8 mouse cellular contexts compared by ENCODE assay signal in genomic region chr15:77365700-77366570, GRCm38 (mm10). TPM values are rescaled to one million over a fixed set of nuclear protein-coding genes. Genes with fewer than 3 reads are reported as not detected.
DNase-seq lines count a peak whose midpoint lies in the region; ATAC-seq and TF ChIP-seq lines count a peak whose summit lies in the region.

No protein-coding gene starts in this region.

- peaks cover 61% of the 10 kb centered on the region for H3K4me1 ChIP-seq in forebrain, embryonic 10.5 days
- peaks cover 29% of the 10 kb centered on the region for H3K4me1 ChIP-seq in hindbrain, embryonic 14.5 days (replicated peaks; ENCODE audit: control insufficient read depth, insufficient read depth, low read length)
- 0 out of 2 replicates have a peak, but pooled peaks cover 5% of the 10 kb centered on the region for H3K4me1 ChIP-seq in neural tube, embryonic 14.5 days (ENCODE audit: control insufficient read depth, insufficient read depth, low read length)

- no peak for ATAC-seq in hindbrain, embryonic 14.5 days (ENCODE audit: low FRiP score)
- ATAC-seq in neural tube, embryonic 14.5 days (ENCODE audit: low read depth) = no peak
- ATAC-seq in megakaryocyte, adult 5-6 weeks (ENCODE audit: poor library complexity, severe bottlenecking) = no peak
- ATAC-seq in megakaryocyte-erythroid progenitor cell, adult 5-6 weeks (replicated peaks; ENCODE audit: low FRiP score, low TSS enrichment, poor library complexity, severe bottlenecking) = no peak

- H3K36me3 ChIP-seq in forebrain, embryonic 10.5 days (replicated peaks) = no peaks in the 10 kb centered on the region
- H3K36me3 ChIP-seq in hindbrain, embryonic 14.5 days (replicated peaks; ENCODE audit: control insufficient read depth, insufficient read depth) = no peaks in the 10 kb centered on the region
- no peaks in the 10 kb centered on the region for H3K36me3 ChIP-seq in neural tube, embryonic 14.5 days (ENCODE audit: control insufficient read depth, insufficient read depth, low read length)

- peaks cover 4% of the 10 kb centered on the region; the same call in 1 of the 2 replicates for H3K27me3 ChIP-seq in forebrain, embryonic 10.5 days (ENCODE audit: poor library complexity, severe bottlenecking)
- H3K27me3 ChIP-seq in hindbrain, embryonic 14.5 days (ENCODE audit: control insufficient read depth, insufficient read depth, low read length) = no peaks in the 10 kb centered on the region
- H3K27me3 ChIP-seq in neural tube, embryonic 14.5 days (ENCODE audit: control insufficient read depth, insufficient read depth, low read length) = no peaks in the 10 kb centered on the region

- 60% methylated on average over 9 of the region's 9 CpGs for WGBS in forebrain, embryonic 10.5 days
- WGBS in hindbrain, embryonic 14.5 days = 62% methylated on average over 9 of the region's 9 CpGs
- WGBS in neural tube, embryonic 14.5 days = 60% methylated on average over 9 of the region's 9 CpGs

- peak overlapping the region; percentile 49 for H3K4me2 ChIP-seq in hindbrain, embryonic 14.5 days (replicated peaks)
- peak overlapping the region; percentile 55; the same call in 1 of the 2 replicates for H3K4me2 ChIP-seq in neural tube, embryonic 14.5 days (ENCODE audit: low read depth, low read length)

- no peak for DNase-seq in layer of hippocampus, adult 2 months (ENCODE audit: low spot score in 2 of 2)
- DNase-seq in layer of hippocampus, postnatal 10 days (ENCODE audit: low spot score in 2 of 2) = no peak
- no peak for DNase-seq in forebrain, embryonic 10.5 days (ENCODE audit: extremely low spot score, low spot score)
- DNase-seq in hindbrain, embryonic 14.5 days (ENCODE audit: low spot score) = no peak
- DNase-seq in urinary bladder, postnatal 4 days (ENCODE audit: low spot score in 2 of 2) = no peak

- peak overlapping the region; percentile 95 for H3K27ac ChIP-seq in layer of hippocampus, adult 2 months
- peak overlapping the region; percentile 92 for H3K27ac ChIP-seq in forebrain, embryonic 10.5 days
- H3K27ac ChIP-seq in hindbrain, embryonic 14.5 days = no peak overlapping the region
- H3K27ac ChIP-seq in neural tube, embryonic 14.5 days (ENCODE audit: low read depth, low read length) = no peak overlapping the region

- no peak for TF ChIP-seq CTCF in layer of hippocampus, adult 2 months (conservative IDR thresholded peaks at IDR 0.05)

- H3K9me3 ChIP-seq in forebrain, embryonic 10.5 days = no peaks in the 10 kb centered on the region
- H3K9me3 ChIP-seq in hindbrain, embryonic 14.5 days (ENCODE audit: control insufficient read depth, low read length) = no peaks in the 10 kb centered on the region
- H3K9me3 ChIP-seq in neural tube, embryonic 14.5 days (ENCODE audit: control insufficient read depth, low read length) = no peaks in the 10 kb centered on the region

- H3K9ac ChIP-seq in hindbrain, embryonic 14.5 days = no peak overlapping the region
- no peak overlapping the region for H3K9ac ChIP-seq in neural tube, embryonic 14.5 days (replicated peaks; ENCODE audit: low read depth, low read length)

- H3K4me3 ChIP-seq in layer of hippocampus, adult 2 months = no peak overlapping the region
- peak overlapping the region; percentile 50 for H3K4me3 ChIP-seq in forebrain, embryonic 10.5 days
- 0 out of 2 replicates have a peak overlapping the region, but pooled peaks have one; percentile 19 for H3K4me3 ChIP-seq in hindbrain, embryonic 14.5 days (replicated peaks; ENCODE audit: low read length)
- no peak overlapping the region for H3K4me3 ChIP-seq in neural tube, embryonic 14.5 days (ENCODE audit: low read depth, low read length)

RNA-seq across cellular contexts. Expression of gene Apol7a, which starts 33.0 kb away (rescaled TPM):
- not detected for total RNA-seq in layer of hippocampus, adult 2 months (2021)
- total RNA-seq in layer of hippocampus, postnatal 10 days (2021) = under 1 TPM; 0.32 to 0.42 TPM
- not detected in 2 replicates for polyA plus RNA-seq in forebrain, embryonic 10.5 days (2016; fragmentation: Nextera tagmentation; extraction: Ambion mirVana)
- not detected in 2 replicates for polyA plus RNA-seq in hindbrain, embryonic 14.5 days (2014; fragmentation: Nextera tagmentation; extraction: Ambion mirVana)
- polyA plus RNA-seq in neural tube, embryonic 14.5 days (2014; fragmentation: Nextera tagmentation; extraction: Ambion mirVana) = not detected in 2 replicates
- total RNA-seq in megakaryocyte, adult 5-6 weeks (2015) = not detected in 2 replicates
- not detected in 2 replicates for total RNA-seq in megakaryocyte, adult 5-6 weeks (2017)
- not detected in 2 replicates for total RNA-seq in megakaryocyte-erythroid progenitor cell, adult 5-6 weeks (2014; fragmentation: Nextera tagmentation)
- not detected in 2 replicates for total RNA-seq in megakaryocyte-erythroid progenitor cell, adult 5-6 weeks (2017)

RNA-seq across cellular contexts. Expression of gene Apol9a, which starts 45.0 kb away (rescaled TPM):
- not detected for total RNA-seq in layer of hippocampus, adult 2 months (2021)
- under 1 TPM in 1 of 2 experiments, not detected in 1; 0.83 TPM for total RNA-seq in layer of hippocampus, postnatal 10 days (2021)
- polyA plus RNA-seq in forebrain, embryonic 10.5 days (2016; fragmentation: Nextera tagmentation; extraction: Ambion mirVana) = not detected in 2 replicates
- polyA plus RNA-seq in hindbrain, embryonic 14.5 days (2014; fragmentation: Nextera tagmentation; extraction: Ambion mirVana) = 0.26 TPM in 1 of 2 replicates, not detected in the other
- polyA plus RNA-seq in neural tube, embryonic 14.5 days (2014; fragmentation: Nextera tagmentation; extraction: Ambion mirVana) = 0.24 and 0.35 TPM in 2 replicates
- total RNA-seq in megakaryocyte, adult 5-6 weeks (2015) = not detected in 2 replicates
- 0.04 TPM in 1 of 2 replicates, not detected in the other for total RNA-seq in megakaryocyte, adult 5-6 weeks (2017)
- total RNA-seq in megakaryocyte-erythroid progenitor cell, adult 5-6 weeks (2014; fragmentation: Nextera tagmentation) = not detected in 2 replicates
- 0.99 TPM in 1 of 2 replicates, not detected in the other for total RNA-seq in megakaryocyte-erythroid progenitor cell, adult 5-6 weeks (2017)

RNA-seq across cellular contexts. Expression of gene Rbfox2, which starts 59.1 kb away (rescaled TPM):
- total RNA-seq in layer of hippocampus, adult 2 months (2021) = 100 to 1,000 TPM; 243 TPM
- 100 to 1,000 TPM; 232 to 253 TPM for total RNA-seq in layer of hippocampus, postnatal 10 days (2021)
- 35.8 and 39.0 TPM in 2 replicates for polyA plus RNA-seq in forebrain, embryonic 10.5 days (2016; fragmentation: Nextera tagmentation; extraction: Ambion mirVana)
- polyA plus RNA-seq in hindbrain, embryonic 14.5 days (2014; fragmentation: Nextera tagmentation; extraction: Ambion mirVana) = 154 and 164 TPM in 2 replicates
- polyA plus RNA-seq in neural tube, embryonic 14.5 days (2014; fragmentation: Nextera tagmentation; extraction: Ambion mirVana) = 159 and 208 TPM in 2 replicates
- total RNA-seq in megakaryocyte, adult 5-6 weeks (2015) = 0.13 TPM in 1 of 2 replicates, not detected in the other
- 0.12 and 0.51 TPM in 2 replicates for total RNA-seq in megakaryocyte, adult 5-6 weeks (2017)
- 0.37 and 1.8 TPM in 2 replicates for total RNA-seq in megakaryocyte-erythroid progenitor cell, adult 5-6 weeks (2014; fragmentation: Nextera tagmentation)
- 0.28 and 1.4 TPM in 2 replicates for total RNA-seq in megakaryocyte-erythroid progenitor cell, adult 5-6 weeks (2017)

Comparison
In these comparisons a context has a peak if more than half of its experiments do, and no peak if none do; other contexts are left out.
1. H3K27ac ChIP-seq: peak in layer of hippocampus, adult 2 months (single experiment) and forebrain, embryonic 10.5 days (single experiment); none in hindbrain, embryonic 14.5 days (single experiment) and neural tube, embryonic 14.5 days (single experiment).
2. H3K4me3 ChIP-seq: peak in forebrain, embryonic 10.5 days (single experiment) and hindbrain, embryonic 14.5 days (single experiment); none in layer of hippocampus, adult 2 months (single experiment) and neural tube, embryonic 14.5 days (single experiment).
3. RNA of gene Rbfox2, which starts 59.1 kb away (total RNA-seq): 232 to 253 TPM in layer of hippocampus, postnatal 10 days and 243 TPM in layer of hippocampus, adult 2 months; 0.12 to 0.51 TPM in megakaryocyte, adult 5-6 weeks and 0.28 to 1.8 TPM in megakaryocyte-erythroid progenitor cell, adult 5-6 weeks; every median in the first group is over 10 times any median in the second.